Mouse (Mus musculus) intestine, embryonic 15.5 days (tissue): ENCODE data around the gene Smc1b. TPM values are rescaled to one million over a fixed set of nuclear protein-coding genes. Genes with fewer than 3 reads are reported as not detected.

Experiments used
- ATAC-seq: fragments of 200-750 bp; cut with Nextera tagmentation; 2 replicates; pipeline ENCODE4 v1.8.0; 2017; ENCODE audit warnings: moderate TSS enrichment, moderate library complexity
- H3K27ac ChIP-seq: fragments of 300-500 bp; sonication (generic); 2 replicates; pipeline ENCODE4 v1.5.1; 2015; ENCODE audit warnings: mild to moderate bottlenecking, inconsistent platforms
- H3K27me3 ChIP-seq: fragments of 300-500 bp; sonication (generic); replicated peaks from 2 replicates; pipeline ENCODE4 v1.6.1; 2015; ENCODE audit warnings: inconsistent platforms
- H3K36me3 ChIP-seq: fragments of 300-500 bp; sonication (generic); 2 replicates; pipeline ENCODE4 v1.6.1; 2015; ENCODE audit warnings: inconsistent platforms
- H3K4me1 ChIP-seq: fragments of 300-500 bp; sonication (generic); replicated peaks from 2 replicates; pipeline ENCODE4 v1.6.1; 2015; ENCODE audit warnings: inconsistent platforms
- H3K4me2 ChIP-seq: fragments of 300-500 bp; sonication (generic); replicated peaks from 2 replicates; pipeline ENCODE4 v1.6.1; 2015; ENCODE audit warnings: mild to moderate bottlenecking, inconsistent platforms
- H3K4me3 ChIP-seq: fragments of 300-500 bp; sonication (generic); replicated peaks from 2 replicates; pipeline ENCODE4 v1.5.1; 2015; ENCODE audit warnings: inconsistent platforms
- H3K9ac ChIP-seq: fragments of 300-500 bp; sonication (generic); 2 replicates; pipeline ENCODE4 v1.6.1; 2015; ENCODE audit warnings: inconsistent platforms
- H3K9me3 ChIP-seq: fragments of 300-500 bp; sonication (generic); 2 replicates; pipeline ENCODE4 v1.6.1; 2016; ENCODE audit warnings: inconsistent platforms
- WGBS: fragments of 180-500 bp; shearing (Covaris S2); methylation state at CpG from one replicate; pipeline ENCODE4 v1.1.7; 2015; 5-methylcytosine and 5-hydroxymethylcytosine counted together
- polyA plus RNA-seq: library from polyadenylated mRNA; unstranded; fragments of >200 nt; fragmentation: Nextera tagmentation; extraction: Ambion mirVana; gene quantifications from 2 replicates; pipeline ENCODE4 v1.2.1, GENCODE M21; 2015

The Smc1b gene
- polyA plus RNA-seq, 1 experiment from 2014 or later, result 0.11 TPM

DNA sequence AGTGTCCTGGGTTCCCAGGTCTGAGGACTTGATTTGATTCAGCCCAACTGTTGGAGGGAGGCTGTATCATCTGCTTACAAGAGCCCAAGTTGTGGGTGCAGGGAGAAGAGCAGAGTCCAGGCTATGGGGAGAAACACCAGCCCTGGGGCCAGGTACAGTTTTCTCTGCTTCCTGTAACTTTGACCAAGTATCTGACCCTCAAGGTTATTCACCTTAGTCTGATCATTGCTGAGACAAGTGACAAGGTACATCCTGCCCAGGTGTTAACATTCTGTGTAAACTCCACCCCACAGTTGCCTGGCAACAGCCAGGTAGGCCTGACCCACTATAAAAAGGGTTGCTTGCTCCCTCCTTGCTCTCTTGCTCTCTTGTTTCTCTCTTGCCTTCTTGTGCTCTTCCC lies 29.7 kb upstream of the Smc1b start:
- Histone ChIP-seq H3K4me3 (no peak overlapping the region), H3K27me3 (no peaks in the 10 kb centered on the region), H3K27ac (no peak overlapping the region), H3K9me3 (no peaks in the 10 kb centered on the region), H3K36me3 (no peaks in the 10 kb centered on the region), H3K4me2 (no peak overlapping the region), H3K9ac (no peak overlapping the region), H3K4me1 (peaks cover 12% of the 10 kb centered on the region; the same call in 1 of the 2 replicates)
- peak; percentile 63 for ATAC-seq

DNA sequence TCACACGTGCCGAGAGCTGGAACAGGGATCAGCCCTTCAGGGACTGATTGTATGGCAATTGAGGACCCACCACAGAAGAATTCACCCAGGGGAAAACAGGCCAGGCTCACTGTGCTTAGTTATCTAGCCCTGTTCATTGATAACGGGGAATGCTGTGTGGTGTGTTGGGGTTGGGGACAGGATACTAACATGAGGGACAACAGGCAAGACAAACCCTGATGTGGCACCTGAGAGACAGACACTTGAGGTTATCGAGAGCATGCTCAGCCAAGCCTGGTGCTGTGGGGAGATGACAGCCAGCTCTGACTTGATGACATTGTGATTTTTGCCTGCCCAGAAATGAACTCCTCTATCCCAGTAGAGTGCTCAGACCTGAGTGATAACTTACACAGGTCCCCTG lies 24.4 kb upstream of the Smc1b start:
- ATAC-seq, result no peak
- 50% methylated on average over 4 of the region's 4 CpGs for WGBS
- H3K36me3 ChIP-seq, result no peaks in the 10 kb centered on the region
- H3K27me3 ChIP-seq, result no peaks in the 10 kb centered on the region
- H3K9me3 ChIP-seq, result no peaks in the 10 kb centered on the region
- no peaks in the 10 kb centered on the region; the same call in 1 of the 2 replicates for H3K4me1 ChIP-seq
- no peak overlapping the region for H3K4me2 ChIP-seq
- H3K4me3 ChIP-seq, result no peak overlapping the region
- no peak overlapping the region for H3K9ac ChIP-seq
- H3K27ac ChIP-seq, result no peak overlapping the region

DNA sequence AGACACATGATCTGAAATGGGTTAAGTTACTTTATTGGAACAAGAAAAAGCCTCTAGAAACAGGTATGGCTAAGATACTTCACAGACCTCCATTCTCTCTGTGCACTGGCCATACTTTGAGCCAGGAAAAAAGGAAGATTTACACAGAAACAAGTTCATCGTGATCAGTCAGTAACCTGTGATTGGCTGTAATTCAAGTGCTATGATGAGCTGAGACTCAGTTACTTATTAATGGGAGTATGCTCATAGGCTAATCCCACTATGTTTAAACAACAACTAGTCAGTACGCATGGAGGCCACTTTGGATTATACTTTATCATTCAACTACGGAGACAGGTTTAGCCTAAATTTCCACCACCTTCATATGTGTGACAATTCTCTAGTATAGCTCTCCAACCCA lies 22.3 kb upstream of the Smc1b start:
- no peak overlapping the region for H3K4me2 ChIP-seq
- H3K4me3 ChIP-seq, result no peak overlapping the region

DNA sequence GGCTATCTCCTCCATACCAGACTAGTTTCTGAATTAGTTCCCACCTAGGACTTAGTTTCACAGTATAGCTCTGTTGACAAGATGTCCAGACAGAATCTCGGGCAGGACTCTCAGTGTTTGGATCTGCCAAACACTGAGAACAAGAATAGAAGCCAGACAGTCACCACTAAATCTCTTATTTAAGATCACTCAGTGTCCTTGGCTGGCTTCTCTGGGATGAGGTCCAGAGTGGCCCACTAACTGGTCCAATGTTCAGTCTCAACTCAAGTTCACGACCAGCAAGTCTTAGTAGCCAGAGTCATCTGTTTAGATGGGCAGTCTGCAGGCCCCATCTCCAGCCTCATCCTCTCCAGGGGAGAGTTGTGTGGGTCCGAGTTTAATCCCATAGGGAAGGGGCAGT lies 20.8 kb upstream of the Smc1b start:
- 72% methylated on average over 3 of the region's 3 CpGs for WGBS
- no peak overlapping the region for H3K4me2 ChIP-seq
- H3K9ac ChIP-seq, result no peak overlapping the region
- H3K36me3 ChIP-seq, result no peaks in the 10 kb centered on the region
- no peaks in the 10 kb centered on the region; the same call in 1 of the 2 replicates for H3K4me1 ChIP-seq
- no peak overlapping the region for H3K4me3 ChIP-seq
- H3K27me3 ChIP-seq, result no peaks in the 10 kb centered on the region
- H3K9me3 ChIP-seq, result no peaks in the 10 kb centered on the region
- H3K27ac ChIP-seq, result no peak overlapping the region
- ATAC-seq, result no peak

More for the DNA sequence above, 22.3 kb upstream of the Smc1b start:
- H3K27ac ChIP-seq, result no peak overlapping the region
- H3K36me3 ChIP-seq, result no peaks in the 10 kb centered on the region
- H3K27me3 ChIP-seq, result no peaks in the 10 kb centered on the region
- H3K9ac ChIP-seq, result no peak overlapping the region
- H3K9me3 ChIP-seq, result no peaks in the 10 kb centered on the region
- no peaks in the 10 kb centered on the region; the same call in 1 of the 2 replicates for H3K4me1 ChIP-seq
- 58% methylated on average over 3 of the region's 3 CpGs for WGBS
- no peak for ATAC-seq

GRCm38 (mm10) chr15:85151433-85151918 lies 19.7 kb upstream of the Smc1b start:
- WGBS, result 22% methylated on average over 13 of the region's 13 CpGs
- Histone ChIP-seq H3K4me1 (no peaks in the 10 kb centered on the region; the same call in 1 of the 2 replicates), H3K27me3 (no peaks in the 10 kb centered on the region), H3K9ac (no peak overlapping the region), H3K4me2 (0 out of 2 replicates have a peak overlapping the region, but pooled peaks have one; percentile 15), H3K27ac (no peak overlapping the region), H3K36me3 (no peaks in the 10 kb centered on the region), H3K9me3 (no peaks in the 10 kb centered on the region), H3K4me3 (no peak overlapping the region)
- ATAC-seq, result peak; percentile 66

GRCm38 (mm10) chr15:85144249-85144648 lies 12.5 kb upstream of the Smc1b start:
- Histone ChIP-seq H3K27ac (no peak overlapping the region), H3K4me2 (no peak overlapping the region), H3K9me3 (no peaks in the 10 kb centered on the region), H3K27me3 (no peaks in the 10 kb centered on the region), H3K4me1 (no peaks in the 10 kb centered on the region), H3K36me3 (no peaks in the 10 kb centered on the region), H3K9ac (no peak overlapping the region), H3K4me3 (no peak overlapping the region)
- no peak for ATAC-seq
- 80% methylated on average over 5 of the region's 5 CpGs for WGBS

GRCm38 (mm10) chr15:85143747-85144146 lies 12.0 kb upstream of the Smc1b start:
- Histone ChIP-seq H3K27ac (no peak overlapping the region), H3K4me3 (no peak overlapping the region), H3K4me2 (no peak overlapping the region), H3K4me1 (no peaks in the 10 kb centered on the region), H3K9ac (no peak overlapping the region), H3K9me3 (no peaks in the 10 kb centered on the region), H3K27me3 (no peaks in the 10 kb centered on the region), H3K36me3 (no peaks in the 10 kb centered on the region)
- no peak for ATAC-seq
- WGBS, result 100% methylated on average over 1 of the region's 1 CpGs

DNA sequence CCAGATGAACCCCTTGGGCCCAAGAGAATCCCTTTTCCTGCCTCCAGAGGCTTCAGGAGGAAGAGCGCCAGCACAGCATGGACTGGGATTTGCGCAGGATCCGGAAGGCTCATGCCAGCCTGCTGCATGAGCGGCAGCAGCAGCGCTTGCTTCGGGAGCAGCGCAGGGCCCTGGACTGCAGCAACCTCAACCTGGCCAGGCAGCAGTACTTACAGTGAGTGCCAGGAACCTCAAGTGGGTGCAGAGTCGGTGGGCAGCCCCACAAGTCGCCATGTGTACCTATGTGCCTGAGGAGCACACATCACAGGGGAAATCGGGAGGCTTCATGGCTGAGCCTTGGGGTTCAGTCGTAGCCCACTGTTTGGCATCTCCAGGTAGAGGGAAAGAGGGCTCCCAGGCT lies 11.4 kb upstream of the Smc1b start:
- Histone ChIP-seq H3K9ac (no peak overlapping the region), H3K4me1 (no peaks in the 10 kb centered on the region), H3K27me3 (no peaks in the 10 kb centered on the region), H3K9me3 (no peaks in the 10 kb centered on the region), H3K36me3 (no peaks in the 10 kb centered on the region), H3K27ac (no peak overlapping the region), H3K4me3 (no peak overlapping the region), H3K4me2 (no peak overlapping the region)
- no peak for ATAC-seq
- WGBS, result 87% methylated on average over 11 of the region's 11 CpGs

DNA sequence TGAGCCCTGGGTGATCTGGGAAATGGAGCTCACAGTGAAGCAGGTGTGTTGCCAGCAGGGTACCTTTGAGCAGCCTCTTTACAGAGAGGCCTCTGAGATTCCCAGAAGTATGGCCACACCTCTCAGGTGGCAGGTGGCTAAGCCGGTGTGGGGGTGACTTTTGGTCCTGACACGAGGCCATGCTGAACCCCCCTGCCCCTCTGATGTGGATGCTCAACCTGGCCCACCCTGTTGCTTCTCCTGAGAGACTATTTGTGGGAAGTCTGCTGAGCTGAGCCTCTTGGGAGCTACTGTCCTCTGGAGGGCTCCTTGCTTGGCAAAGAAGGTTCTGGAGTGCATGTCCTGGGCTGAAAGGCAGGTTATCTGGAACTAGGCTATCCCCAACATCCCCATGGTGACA lies 10.7 kb upstream of the Smc1b start:
- Histone ChIP-seq H3K9ac (no peak overlapping the region), H3K4me1 (no peaks in the 10 kb centered on the region), H3K36me3 (no peaks in the 10 kb centered on the region), H3K9me3 (no peaks in the 10 kb centered on the region), H3K4me2 (no peak overlapping the region), H3K27me3 (no peaks in the 10 kb centered on the region), H3K27ac (no peak overlapping the region), H3K4me3 (no peak overlapping the region)
- 71% methylated on average over 2 of the region's 2 CpGs for WGBS
- ATAC-seq, result no peak

- Histone ChIP-seq H3K9ac (no peak overlapping the region), H3K4me1 (no peaks in the 10 kb centered on the region), H3K4me2 (no peak overlapping the region), H3K27ac (no peak overlapping the region), H3K36me3 (no peaks in the 10 kb centered on the region), H3K27me3 (no peaks in the 10 kb centered on the region), H3K4me3 (no peak overlapping the region), H3K9me3 (no peaks in the 10 kb centered on the region)
- WGBS, result 91% methylated on average over 10 of the region's 10 CpGs
- no peak for ATAC-seq
Measured at GRCm38 (mm10) chr15:85141290-85141689, 9.5 kb upstream of the Smc1b start.

DNA sequence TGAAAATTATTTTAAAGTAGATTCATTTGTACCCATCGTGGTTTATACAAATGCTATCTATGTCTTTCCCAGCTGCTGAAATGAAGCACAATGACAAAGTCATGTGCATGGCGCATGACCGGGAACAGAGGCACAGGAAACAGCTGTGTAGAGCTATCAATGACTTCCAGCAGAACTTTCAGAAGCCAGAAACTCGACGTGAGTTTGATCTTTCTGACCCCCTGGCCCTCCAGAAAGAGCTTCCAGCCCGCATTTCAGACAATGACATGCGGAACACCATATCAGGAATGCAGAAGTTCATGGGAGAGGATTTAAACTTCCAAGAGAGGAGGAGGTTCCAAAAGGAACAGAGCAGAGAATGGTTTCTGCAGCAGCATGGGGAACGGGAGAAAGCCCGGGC lies 3.4 kb upstream of the Smc1b start:
- WGBS, result 44% methylated on average over 9 of the region's 9 CpGs
- Histone ChIP-seq H3K27me3 (no peaks in the 10 kb centered on the region), H3K9ac (no peak overlapping the region), H3K27ac (no peak overlapping the region), H3K4me2 (no peak overlapping the region), H3K4me3 (no peak overlapping the region), H3K36me3 (no peaks in the 10 kb centered on the region), H3K4me1 (peaks cover 11% of the 10 kb centered on the region; the same call in 1 of the 2 replicates), H3K9me3 (no peaks in the 10 kb centered on the region)
- no peak for ATAC-seq

- H3K9ac ChIP-seq, result no peak overlapping the region
Measured at GRCm38 (mm10) chr15:85132193-85132520, 393 bp upstream of the Smc1b start.

DNA sequence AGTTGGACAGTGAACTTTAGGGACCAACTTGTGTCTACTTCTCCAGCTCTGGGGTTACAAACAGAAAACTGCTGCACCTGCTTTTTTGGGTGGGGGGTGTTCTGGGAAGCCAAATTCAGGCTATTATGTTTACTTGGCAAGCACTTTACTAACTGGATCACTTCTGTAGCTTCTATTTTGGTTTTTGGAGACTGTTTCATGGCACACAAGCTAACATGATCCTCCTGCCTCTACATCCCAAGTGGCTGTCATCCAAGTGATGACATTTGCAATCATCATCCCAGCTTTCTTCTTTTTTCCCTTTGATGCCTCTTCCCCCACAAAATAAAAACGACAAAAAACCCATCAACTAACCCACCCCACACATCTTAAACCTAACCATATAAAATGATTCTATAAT lies 46.1 kb downstream of the Smc1b start:
- ATAC-seq, result no peak
- 65% methylated on average over 1 of the region's 1 CpGs for WGBS
- Histone ChIP-seq H3K4me3 (no peak overlapping the region), H3K27me3 (no peaks in the 10 kb centered on the region), H3K9me3 (no peaks in the 10 kb centered on the region), H3K4me1 (no peaks in the 10 kb centered on the region), H3K9ac (no peak overlapping the region), H3K4me2 (no peak overlapping the region), H3K27ac (no peak overlapping the region), H3K36me3 (no peaks in the 10 kb centered on the region)

More at GRCm38 (mm10) chr15:85132193-85132520, 393 bp upstream of the Smc1b start:
- peak overlapping the region; percentile 27; the same call in 1 of the 2 replicates for H3K4me3 ChIP-seq
- no peak overlapping the region for H3K27ac ChIP-seq
- H3K36me3 ChIP-seq, result no peaks in the 10 kb centered on the region
- H3K4me2 ChIP-seq, result peak overlapping the region; percentile 67
- H3K4me1 ChIP-seq, result peaks cover 11% of the 10 kb centered on the region; the same call in 1 of the 2 replicates
- no peaks in the 10 kb centered on the region for H3K9me3 ChIP-seq
- H3K27me3 ChIP-seq, result no peaks in the 10 kb centered on the region
- 22% methylated on average over 10 of the region's 10 CpGs for WGBS
- no peak for ATAC-seq
